ENCODE assay signal across 8 mouse cellular contexts in the genomic region with DNA sequence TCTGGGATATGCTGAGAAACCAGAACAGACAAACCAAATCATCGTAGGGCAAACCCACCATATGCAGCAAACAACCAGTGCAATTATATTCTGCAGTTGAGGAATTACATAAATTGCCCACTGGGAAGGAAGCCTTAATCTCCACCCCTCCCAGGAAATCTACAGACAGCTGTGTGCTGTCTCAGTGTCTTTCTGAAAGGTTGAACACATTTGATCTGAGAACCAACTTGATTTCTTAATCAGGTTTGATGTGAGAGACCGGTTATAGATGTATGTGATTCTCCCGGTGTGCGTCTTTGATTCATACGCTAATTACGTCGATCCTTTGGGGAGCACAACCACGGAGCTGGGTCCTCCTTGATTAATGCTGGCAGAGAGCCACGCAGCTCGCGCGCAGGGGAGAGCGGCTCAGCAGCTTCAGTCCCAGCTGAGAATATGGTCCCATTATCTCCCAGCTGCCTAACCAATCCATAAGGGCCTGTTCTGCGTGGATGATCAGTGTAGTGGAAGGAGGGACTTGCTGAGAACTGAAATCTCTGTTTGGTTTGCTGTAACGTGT.
DNase-seq lines count a peak whose midpoint lies in the region; ATAC-seq lines count a peak whose summit lies in the region.

No protein-coding gene starts in this region.

- peak overlapping the region; percentile 32 for H3K4me3 ChIP-seq in heart, embryonic 12.5 days
- peak overlapping the region; percentile 32 for H3K4me3 ChIP-seq in embryonic facial prominence, embryonic 15.5 days (replicated peaks)
- H3K4me3 ChIP-seq in intestine, embryonic 15.5 days (replicated peaks): no peak overlapping the region
- peak overlapping the region; percentile 25 for H3K4me3 ChIP-seq in limb, embryonic 13.5 days

- no peak overlapping the region for H3K9ac ChIP-seq in heart, embryonic 12.5 days
- no peak overlapping the region for H3K9ac ChIP-seq in embryonic facial prominence, embryonic 15.5 days
- H3K9ac ChIP-seq in intestine, embryonic 15.5 days: peak overlapping the region; percentile 12; the same call in 1 of the 2 replicates
- H3K9ac ChIP-seq in limb, embryonic 13.5 days: no peak overlapping the region

- H3K27ac ChIP-seq in heart, embryonic 12.5 days (ENCODE audit: poor library complexity, severe bottlenecking): no peak overlapping the region
- H3K27ac ChIP-seq in embryonic facial prominence, embryonic 15.5 days (replicated peaks): no peak overlapping the region
- H3K27ac ChIP-seq in intestine, embryonic 15.5 days: no peak overlapping the region
- H3K27ac ChIP-seq in limb, embryonic 13.5 days: no peak overlapping the region

- no peaks in the 10 kb centered on the region for H3K27me3 ChIP-seq in heart, embryonic 12.5 days (replicated peaks)
- H3K27me3 ChIP-seq in embryonic facial prominence, embryonic 15.5 days: no peaks in the 10 kb centered on the region
- H3K27me3 ChIP-seq in intestine, embryonic 15.5 days (replicated peaks): no peaks in the 10 kb centered on the region
- H3K27me3 ChIP-seq in limb, embryonic 13.5 days: no peaks in the 10 kb centered on the region

- no peak for ATAC-seq in heart, embryonic 12.5 days (ENCODE audit: insufficient number of reproducible peaks, low FRiP score)
- ATAC-seq in embryonic facial prominence, embryonic 15.5 days (ENCODE audit: insufficient number of reproducible peaks, low FRiP score, low TSS enrichment, low read depth): peak; percentile 86
- peak; percentile 56; the same call in 1 of the 2 replicates for ATAC-seq in intestine, embryonic 15.5 days
- ATAC-seq in limb, embryonic 13.5 days (ENCODE audit: low FRiP score, low read depth): no peak

- peak overlapping the region; percentile 58 for H3K4me2 ChIP-seq in heart, embryonic 12.5 days
- H3K4me2 ChIP-seq in embryonic facial prominence, embryonic 15.5 days (replicated peaks): peak overlapping the region; percentile 43
- peak overlapping the region; percentile 45 for H3K4me2 ChIP-seq in intestine, embryonic 15.5 days (replicated peaks)
- H3K4me2 ChIP-seq in limb, embryonic 13.5 days (replicated peaks): peak overlapping the region; percentile 59

- 22% methylated on average over 15 of the region's 15 CpGs for WGBS in heart, embryonic 12.5 days
- 9% methylated on average over 15 of the region's 15 CpGs for WGBS in embryonic facial prominence, embryonic 15.5 days
- 32% methylated on average over 15 of the region's 15 CpGs for WGBS in intestine, embryonic 15.5 days
- WGBS in limb, embryonic 13.5 days: 26% methylated on average over 15 of the region's 15 CpGs

- no peaks in the 10 kb centered on the region for H3K4me1 ChIP-seq in heart, embryonic 12.5 days (replicated peaks)
- H3K4me1 ChIP-seq in embryonic facial prominence, embryonic 15.5 days: no peaks in the 10 kb centered on the region
- H3K4me1 ChIP-seq in intestine, embryonic 15.5 days (replicated peaks): no peaks in the 10 kb centered on the region
- H3K4me1 ChIP-seq in limb, embryonic 13.5 days: no peaks in the 10 kb centered on the region

- no peak for DNase-seq in heart, adult 18-20 months
- DNase-seq in adrenal gland, postnatal 25 days: peak; percentile 50
- peak; percentile 73 for DNase-seq in right cerebral cortex, adult 18-20 months
- no peak for DNase-seq in spleen, adult 18-20 months

- no peaks in the 10 kb centered on the region for H3K9me3 ChIP-seq in heart, embryonic 12.5 days (replicated peaks)
- no peaks in the 10 kb centered on the region for H3K9me3 ChIP-seq in embryonic facial prominence, embryonic 15.5 days (replicated peaks)
- H3K9me3 ChIP-seq in intestine, embryonic 15.5 days: no peaks in the 10 kb centered on the region
- no peaks in the 10 kb centered on the region for H3K9me3 ChIP-seq in limb, embryonic 13.5 days

- no peaks in the 10 kb centered on the region for H3K36me3 ChIP-seq in heart, embryonic 12.5 days
- no peaks in the 10 kb centered on the region for H3K36me3 ChIP-seq in embryonic facial prominence, embryonic 15.5 days
- no peaks in the 10 kb centered on the region for H3K36me3 ChIP-seq in intestine, embryonic 15.5 days
- H3K36me3 ChIP-seq in limb, embryonic 13.5 days: no peaks in the 10 kb centered on the region

Comparison
In these comparisons a context has a peak if more than half of its experiments do, and no peak if none do; other contexts are left out.
1. ATAC-seq: peak in embryonic facial prominence, embryonic 15.5 days (single experiment) and intestine, embryonic 15.5 days (single experiment); none in heart, embryonic 12.5 days (single experiment) and limb, embryonic 13.5 days (single experiment).
2. DNase-seq: peak in adrenal gland, postnatal 25 days (single experiment) and right cerebral cortex, adult 18-20 months (single experiment); none in heart, adult 18-20 months (0 of 2) and spleen, adult 18-20 months (0 of 2).
3. Peak in every context shown above with its lines, with median percentiles within 50 percentile points of each other: H3K4me2 ChIP-seq.